Mouse (Mus musculus): ENCODE measurements around the gene Cep350. TPM values are rescaled to one million over a fixed set of nuclear protein-coding genes. Genes with fewer than 3 reads are reported as not detected.

Gene Cep350
- polyA plus RNA-seq, 1 experiment, result 3.4 TPM

GRCm38 (mm10) chr1:155973719-155974379 lies 794 bp upstream of the Cep350 start:
- peaks cover 33% of the 10 kb centered on the region for H3K79me2 ChIP-seq (ENCODE audit: control insufficient read depth, insufficient read depth)
- TF ChIP-seq REST (IDR thresholded peaks at IDR 0.05; ENCODE audit: insufficient read depth, insufficient read length) (no peak), POLR2A (IDR thresholded peaks at IDR 0.05; ENCODE audit: insufficient read length, low read depth) (no peak), TCF3 (IDR thresholded peaks at IDR 0.05; ENCODE audit: insufficient read length, low read depth) (no peak), MYOG (IDR thresholded peaks at IDR 0.05; ENCODE audit: control insufficient read depth in 1 of 3, insufficient read depth in 1 of 3, insufficient read length in 2 of 3, low read depth in 2 of 3) (no peak)
- H3ac ChIP-seq (ENCODE audit: control insufficient read depth, insufficient read length), result peak overlapping the region; percentile 87
- peaks cover 5% of the 10 kb centered on the region for H3K27me3 ChIP-seq (ENCODE audit: control insufficient read depth, insufficient read depth, insufficient read length)
- H3K4me3 ChIP-seq, result peak overlapping the region; percentile 76
- peak overlapping the region; percentile 99 for H3K4me2 ChIP-seq (ENCODE audit: low read depth)
- H3K36me3 ChIP-seq (ENCODE audit: control insufficient read depth, insufficient read depth), result no peaks in the 10 kb centered on the region

- TF ChIP-seq USF1 (IDR thresholded peaks at IDR 0.05; ENCODE audit: low read depth) (no peak), CEBPB (IDR thresholded peaks at IDR 0.05; ENCODE audit: insufficient read depth, poor library complexity, severe bottlenecking) (no peak), E2F4 (IDR thresholded peaks at IDR 0.05; ENCODE audit: insufficient read depth) (no peak)
- Histone ChIP-seq H3K4me2 (ENCODE audit: low read depth) (peak overlapping the region; percentile 92), H3K4me3 (peak overlapping the region; percentile 76), H3ac (ENCODE audit: control insufficient read depth, insufficient read length) (peak overlapping the region; percentile 87), H3K36me3 (ENCODE audit: control insufficient read depth, insufficient read depth) (no peaks in the 10 kb centered on the region), H3K79me2 (ENCODE audit: control insufficient read depth, insufficient read depth) (peaks cover 33% of the 10 kb centered on the region), H3K27me3 (ENCODE audit: control insufficient read depth, insufficient read depth, insufficient read length) (peaks cover 3% of the 10 kb centered on the region)
These were observed 648 bp downstream of the Cep350 start for GRCm38 (mm10) chr1:155972146-155973067.

- TF ChIP-seq REST (IDR thresholded peaks at IDR 0.05; ENCODE audit: insufficient read depth, insufficient read length) (no peak), POLR2A (IDR thresholded peaks at IDR 0.05; ENCODE audit: insufficient read length, low read depth) (no peak), MYOD1 (IDR thresholded peaks at IDR 0.05; ENCODE audit: control insufficient read depth in 1 of 3, insufficient read length in 2 of 3, low read depth in 2 of 3) (no peak), MAX (IDR thresholded peaks at IDR 0.05; ENCODE audit: low read depth) (no peak), TCF3 (IDR thresholded peaks at IDR 0.05; ENCODE audit: insufficient read length, low read depth) (no peak), POLR2AphosphoS2 (IDR thresholded peaks at IDR 0.05; ENCODE audit: insufficient read length, low read depth) (no peak), SRF (IDR thresholded peaks at IDR 0.05; ENCODE audit: control insufficient read depth, insufficient read length, low read depth) (no peak), USF1 (IDR thresholded peaks at IDR 0.05; ENCODE audit: low read depth) (no peak), E2F4 (IDR thresholded peaks at IDR 0.05; ENCODE audit: insufficient read depth) (no peak), CEBPB (IDR thresholded peaks at IDR 0.05; ENCODE audit: insufficient read depth, poor library complexity, severe bottlenecking) (no peak)
- Histone ChIP-seq H3ac (ENCODE audit: control insufficient read depth, insufficient read length) (no peak overlapping the region), H3K4me2 (ENCODE audit: low read depth) (no peak overlapping the region), H3K27me3 (ENCODE audit: control insufficient read depth, insufficient read depth, insufficient read length) (no peaks in the 10 kb centered on the region), H3K79me2 (ENCODE audit: control insufficient read depth, insufficient read depth) (peaks cover 6% of the 10 kb centered on the region), H3K4me3 (no peak overlapping the region), H3K36me3 (ENCODE audit: control insufficient read depth, insufficient read depth) (peaks cover 22% of the 10 kb centered on the region)
These were observed 23.9 kb downstream of the Cep350 start for GRCm38 (mm10) chr1:155949170-155949569.

- H3K36me3 ChIP-seq (ENCODE audit: control insufficient read depth, insufficient read depth), result peaks cover 17% of the 10 kb centered on the region
- peaks cover 6% of the 10 kb centered on the region for H3K79me2 ChIP-seq (ENCODE audit: control insufficient read depth, insufficient read depth)
- no peak overlapping the region for H3K4me3 ChIP-seq
- TF ChIP-seq USF1 (IDR thresholded peaks at IDR 0.05; ENCODE audit: low read depth) (no peak), CEBPB (IDR thresholded peaks at IDR 0.05; ENCODE audit: insufficient read depth, poor library complexity, severe bottlenecking) (0 out of 2 replicates have a peak, but pooled peaks have one; percentile 16), MAX (IDR thresholded peaks at IDR 0.05; ENCODE audit: low read depth) (no peak)
- no peak overlapping the region for H3ac ChIP-seq (ENCODE audit: control insufficient read depth, insufficient read length)
- no peaks in the 10 kb centered on the region for H3K27me3 ChIP-seq (ENCODE audit: control insufficient read depth, insufficient read depth, insufficient read length)
- H3K4me2 ChIP-seq (ENCODE audit: low read depth), result no peak overlapping the region
These were observed 28.7 kb downstream of the Cep350 start for GRCm38 (mm10) chr1:155944361-155944760.

GRCm38 (mm10) chr1:155937416-155937815 lies 35.6 kb downstream of the Cep350 start:
- Histone ChIP-seq H3ac (ENCODE audit: control insufficient read depth, insufficient read length) (no peak overlapping the region), H3K79me2 (ENCODE audit: control insufficient read depth, insufficient read depth) (no peaks in the 10 kb centered on the region), H3K4me3 (no peak overlapping the region), H3K27me3 (ENCODE audit: control insufficient read depth, insufficient read depth, insufficient read length) (no peaks in the 10 kb centered on the region), H3K36me3 (ENCODE audit: control insufficient read depth, insufficient read depth) (peaks cover 25% of the 10 kb centered on the region), H3K4me2 (ENCODE audit: low read depth) (no peak overlapping the region)
- TF ChIP-seq MYOG (IDR thresholded peaks at IDR 0.05; ENCODE audit: control insufficient read depth in 1 of 3, insufficient read depth in 1 of 3, insufficient read length in 2 of 3, low read depth in 2 of 3) (no peak), MAX (IDR thresholded peaks at IDR 0.05; ENCODE audit: low read depth) (no peak), MYOD1 (IDR thresholded peaks at IDR 0.05; ENCODE audit: control insufficient read depth in 1 of 3, insufficient read length in 2 of 3, low read depth in 2 of 3) (no peak), E2F4 (IDR thresholded peaks at IDR 0.05; ENCODE audit: insufficient read depth) (no peak)

Measured in myocyte (in vitro differentiated cells).